Mouse (Mus musculus) adrenal gland, postnatal 25 days (tissue): ENCODE measurements around the gene Slc39a11. TPM values are rescaled to one million over a fixed set of nuclear protein-coding genes. Genes with fewer than 3 reads are reported as not detected.

Source experiments
- DNase-seq: peaks from one replicate; pipeline ENCODE4 v3.0.0; 2021; ENCODE audit warnings: mixed read lengths
- total RNA-seq: library from RNA; stranded (reverse); gene quantifications from 2 replicates; pipeline ENCODE4 v1.2.3, GENCODE M21; 2021

Slc39a11 gene
- total RNA-seq, 1 experiment from 2014 or later, result 26.3 TPM

DNA sequence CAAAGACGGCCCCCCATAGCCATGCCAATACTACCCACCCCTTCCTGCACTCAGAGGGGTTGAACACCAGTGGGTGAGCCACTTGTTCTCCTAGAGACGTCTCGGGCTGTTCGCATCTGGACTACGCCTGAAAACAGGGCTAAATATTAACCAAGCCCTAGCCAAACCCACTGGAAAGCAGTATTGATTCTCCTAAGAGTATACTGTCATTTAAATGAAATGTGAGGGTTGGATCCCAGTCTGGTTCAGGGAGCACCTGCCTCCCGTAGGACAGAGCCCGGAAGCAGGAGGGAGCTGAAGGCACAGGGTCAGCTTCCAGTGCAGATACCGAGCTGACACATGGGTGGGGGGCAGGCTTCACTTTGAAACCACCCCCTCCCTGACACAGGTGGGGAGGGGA is 18.0 kb downstream of the Slc39a11 start:
- DNase-seq, result no peak

GRCm38 (mm10) chr11:113631302-113631701 is 18.6 kb downstream of the Slc39a11 start:
- DNase-seq, result no peak

DNA sequence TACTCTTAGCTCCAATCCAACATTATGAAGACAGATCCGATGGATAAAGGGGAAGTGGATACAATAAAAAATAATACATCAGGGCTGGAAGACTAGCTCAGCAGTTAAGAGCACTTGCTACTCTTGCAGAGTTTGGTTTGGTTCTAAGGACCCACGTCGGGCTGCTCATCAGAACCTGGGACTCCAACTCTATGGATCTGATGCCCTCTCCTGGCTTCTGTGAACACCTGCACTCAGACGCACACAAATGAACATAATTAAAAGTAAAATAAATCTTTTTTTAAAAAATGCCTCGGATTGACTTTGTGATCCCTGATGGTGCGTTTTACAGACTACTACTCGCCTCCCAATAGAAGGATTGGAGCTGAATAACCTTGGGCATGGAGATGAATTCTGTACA is 19.2 kb downstream of the Slc39a11 start:
- DNase-seq, result no peak

DNA sequence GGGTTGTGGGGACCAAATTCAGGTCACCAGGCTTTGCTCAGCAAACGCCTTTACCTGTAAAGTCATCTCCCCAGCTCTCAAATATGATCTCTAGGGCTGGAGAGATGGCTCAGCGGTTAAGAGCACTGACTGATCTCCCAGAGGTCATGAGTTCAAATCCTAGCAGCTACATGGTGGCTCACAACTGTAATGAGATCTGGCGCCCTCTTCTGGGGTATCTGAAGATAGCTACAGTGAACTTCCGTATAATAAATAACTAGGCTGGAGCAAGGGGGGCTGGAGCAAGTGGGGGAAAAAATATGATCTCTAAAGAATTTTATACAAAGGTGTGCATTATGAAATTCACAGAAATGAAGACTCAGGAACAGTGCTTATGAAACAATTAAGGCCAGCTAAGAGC is 22.1 kb downstream of the Slc39a11 start:
- DNase-seq, result no peak

GRCm38 (mm10) chr11:113625437-113625836 is 24.4 kb downstream of the Slc39a11 start:
- no peak for DNase-seq

DNA sequence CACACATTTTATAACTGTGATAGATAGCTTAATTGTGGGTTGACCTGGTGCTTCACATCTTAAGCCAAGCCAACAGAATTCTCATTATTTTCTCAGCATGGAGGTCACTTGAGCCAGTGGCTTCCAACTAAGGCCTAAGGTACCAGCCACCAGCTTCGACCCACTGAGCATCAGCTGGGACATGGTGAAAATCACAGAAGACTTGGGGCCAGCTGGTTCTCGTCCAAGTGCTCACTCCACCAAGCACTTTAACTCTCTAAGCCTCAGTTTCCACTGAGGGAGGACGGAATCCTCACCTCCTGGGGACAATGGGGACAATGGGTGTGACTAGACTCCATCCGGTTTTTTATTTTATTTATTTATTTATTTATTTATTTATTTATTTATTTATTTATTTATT is 27.9 kb downstream of the Slc39a11 start:
- no peak for DNase-seq

- no peak for DNase-seq
Measured at GRCm38 (mm10) chr11:113621001-113621400, 28.9 kb downstream of the Slc39a11 start.

DNA sequence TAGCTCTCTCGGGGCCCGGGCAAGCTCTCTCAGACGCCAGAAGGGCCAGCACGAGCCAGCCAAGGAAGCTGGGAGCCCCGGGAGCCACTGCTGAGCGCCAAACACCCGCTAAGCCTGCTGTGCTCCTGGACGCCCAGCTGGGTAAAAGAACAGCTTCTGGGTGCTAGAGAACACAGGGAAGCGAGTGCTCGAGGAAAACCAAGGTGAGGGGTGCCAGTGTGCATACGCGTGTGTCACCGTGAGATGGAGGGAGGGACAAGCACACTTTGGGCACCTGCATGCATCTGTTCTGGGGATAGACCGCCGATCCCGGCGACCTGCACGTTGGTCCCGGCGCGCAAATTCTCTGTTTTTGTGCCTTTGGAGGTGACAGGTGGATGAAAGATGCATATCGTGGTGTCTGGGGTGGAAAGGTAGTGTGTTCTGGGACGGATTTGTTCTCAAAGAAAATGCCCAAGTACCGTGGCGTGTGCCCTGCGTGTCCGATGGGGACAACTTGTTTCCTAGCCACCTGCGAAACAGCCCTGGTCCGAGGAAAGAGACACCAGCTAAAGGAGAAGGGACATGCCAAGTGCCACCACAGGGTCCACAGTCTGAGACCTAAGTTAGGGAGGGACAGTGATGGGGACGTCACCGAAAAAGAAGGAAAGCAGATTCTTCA is 30.3 kb downstream of the Slc39a11 start:
- DNase-seq, result no peak

DNA sequence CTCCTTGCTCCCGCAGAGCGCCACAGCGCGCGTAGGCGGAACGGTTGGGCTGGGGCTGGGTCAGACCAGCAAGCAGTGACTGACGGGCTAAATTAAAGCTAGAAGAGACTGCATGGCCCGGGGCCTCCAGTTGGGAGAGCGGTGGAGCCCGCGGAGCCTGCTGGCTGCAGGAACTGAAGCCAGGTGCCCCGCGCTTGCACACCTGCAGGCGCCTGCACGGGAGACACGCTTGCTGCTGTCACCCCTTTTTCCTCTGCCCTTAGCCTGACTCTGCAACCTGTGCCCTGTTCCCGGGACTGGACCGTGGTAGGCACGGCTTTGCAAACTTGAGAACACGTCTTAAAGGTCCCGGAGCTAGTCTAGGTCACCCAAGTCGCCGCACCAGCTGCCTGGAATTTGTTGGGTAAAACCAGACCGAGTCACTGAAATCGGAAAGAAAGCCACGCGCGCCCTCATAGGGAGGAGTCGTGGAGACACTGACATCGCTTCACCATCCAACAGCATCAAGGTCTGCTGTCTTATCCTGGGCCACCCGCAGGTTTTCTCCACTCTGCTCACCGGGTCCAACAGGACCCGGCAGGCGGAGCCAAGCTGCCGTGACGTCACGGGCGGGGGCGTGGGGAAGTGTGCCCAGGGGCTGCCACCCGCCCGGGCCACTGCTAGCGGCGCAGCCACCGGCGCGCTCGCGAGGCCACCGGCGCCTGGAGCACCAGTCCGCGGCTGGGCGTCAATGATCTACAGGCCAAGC is 31.0 kb downstream of the Slc39a11 start, which contains the start of gene Sstr2:
TSS of gene Sstr2 (plus strand) at position 671 of the 748 bp plus-strand sequence.
- peak; percentile 84 for DNase-seq

DNA sequence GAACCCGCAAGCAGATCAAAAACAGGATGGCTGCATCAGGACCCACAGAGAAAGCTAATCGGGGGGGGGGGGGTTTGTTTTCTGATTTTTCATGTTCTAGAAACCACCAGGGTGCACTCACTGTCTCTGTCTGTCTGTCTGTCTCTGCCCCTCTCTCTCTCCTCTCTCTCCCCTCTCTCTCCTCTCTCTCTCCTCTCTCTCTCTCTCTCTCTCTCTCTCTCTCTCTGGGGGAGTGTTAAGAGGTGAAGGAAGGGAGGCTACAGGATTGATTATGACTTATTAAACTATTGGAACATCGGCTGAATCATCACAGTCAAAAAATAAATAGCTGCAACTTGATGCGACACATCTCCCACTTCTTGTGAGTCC is 31.6 kb downstream of the Slc39a11 start:
- no peak for DNase-seq

DNA sequence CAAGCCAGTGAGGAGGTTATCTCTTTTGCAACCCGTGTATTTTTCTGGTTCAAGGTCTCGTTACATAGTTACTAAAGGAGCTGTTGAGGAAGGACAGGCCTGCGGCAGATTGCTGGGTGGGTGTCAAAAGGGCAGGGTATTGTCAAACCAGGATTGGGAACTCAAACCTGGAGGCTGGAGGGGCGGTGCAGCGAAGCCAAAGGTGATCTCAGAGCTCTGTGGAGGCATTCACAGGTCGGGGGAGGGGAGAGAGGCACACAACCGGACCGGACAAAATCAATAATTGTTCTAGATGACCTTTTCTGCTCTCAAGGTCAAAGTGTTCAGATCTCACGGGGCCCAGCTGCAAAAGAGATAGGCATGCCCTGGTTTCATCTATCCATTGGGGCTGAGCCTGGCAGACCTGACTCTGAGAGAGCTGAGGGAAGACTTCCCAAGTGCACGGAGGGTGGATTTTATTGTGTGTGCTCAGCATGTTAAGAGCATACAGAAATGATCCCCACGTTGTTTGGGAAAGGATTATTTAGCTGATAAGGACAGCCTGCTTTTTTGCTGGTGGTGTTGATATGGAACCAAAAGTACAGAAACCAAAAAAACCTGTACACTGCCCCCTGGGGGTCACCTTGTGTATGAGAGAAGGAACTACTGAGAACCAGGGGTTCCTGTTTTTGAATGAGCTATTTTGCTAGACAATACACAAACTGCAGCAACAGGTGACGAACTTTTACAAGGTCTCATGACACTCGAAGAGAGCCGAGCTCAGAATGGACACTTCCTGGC is 32.6 kb downstream of the Slc39a11 start:
- DNase-seq, result peak; percentile 69

DNA sequence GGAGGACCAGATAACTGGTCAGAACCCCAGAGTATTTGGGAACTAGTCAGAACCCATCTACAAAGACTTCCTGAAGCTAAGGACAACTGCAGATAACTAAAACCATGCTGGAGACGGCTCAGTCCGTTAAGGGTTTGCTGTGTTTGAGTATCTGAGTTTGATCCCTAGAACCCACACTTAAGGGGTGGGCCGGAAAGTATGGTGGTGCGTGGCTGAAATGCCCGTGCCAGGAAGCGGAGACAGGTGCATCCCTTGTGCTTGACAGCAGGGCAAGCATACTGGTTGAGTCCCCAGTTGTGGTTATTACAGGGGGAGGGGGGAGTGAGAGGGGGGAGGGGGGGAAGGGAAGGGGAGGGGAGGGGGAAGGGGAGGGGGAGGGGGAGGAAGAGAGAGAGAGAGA is 35.4 kb downstream of the Slc39a11 start:
- no peak for DNase-seq

- peak; percentile 67 for DNase-seq
Measured at GRCm38 (mm10) chr11:113611664-113612611, 37.9 kb downstream of the Slc39a11 start.

DNA sequence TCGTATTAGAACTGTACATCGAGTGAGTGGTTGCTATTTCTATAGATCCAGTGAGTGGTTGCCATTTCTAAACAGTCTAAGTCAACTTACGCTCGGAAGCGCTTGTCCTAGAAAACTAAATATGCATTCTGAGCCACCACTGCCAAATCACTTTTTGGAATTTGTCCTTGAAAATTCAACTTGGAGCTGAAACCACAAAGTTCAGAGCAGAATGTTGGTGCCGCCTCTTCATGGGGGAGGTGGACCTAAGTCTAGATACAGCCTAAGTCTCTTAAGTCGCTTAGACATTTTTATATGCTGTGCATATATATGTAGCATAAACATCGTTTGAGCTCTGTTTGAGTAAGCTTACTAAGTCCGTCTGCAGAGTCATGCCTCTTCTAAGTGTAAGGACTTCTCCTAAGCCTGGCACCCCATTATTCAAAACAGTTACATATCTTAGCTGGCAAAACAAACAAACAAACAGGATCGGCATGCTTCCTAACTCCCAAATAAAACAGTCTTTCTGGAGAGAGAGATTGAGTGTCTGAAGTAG is 38.7 kb downstream of the Slc39a11 start:
- no peak for DNase-seq

DNA sequence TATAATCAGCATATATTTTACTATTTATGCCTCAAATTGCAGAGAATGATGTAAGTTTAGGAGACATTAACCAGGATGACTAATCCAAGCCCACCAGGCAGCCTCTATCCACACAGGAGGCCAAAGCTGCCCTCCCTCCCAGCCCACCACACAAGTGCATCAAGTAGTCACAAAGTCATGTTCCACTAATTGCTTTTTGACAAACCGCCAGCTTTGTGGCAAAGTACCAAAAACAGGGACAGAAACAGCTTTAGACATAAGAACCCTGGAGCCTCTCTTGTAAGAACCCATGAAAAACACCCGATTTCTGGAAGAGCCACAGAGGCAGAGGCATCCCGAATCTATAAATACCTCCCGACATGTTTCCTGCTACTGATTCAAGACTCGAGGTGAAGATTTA is 39.6 kb downstream of the Slc39a11 start:
- no peak for DNase-seq

GRCm38 (mm10) chr11:113609581-113609980 is 40.3 kb downstream of the Slc39a11 start:
- DNase-seq, result no peak

GRCm38 (mm10) chr11:113607556-113607955 is 42.3 kb downstream of the Slc39a11 start:
- no peak for DNase-seq

DNA sequence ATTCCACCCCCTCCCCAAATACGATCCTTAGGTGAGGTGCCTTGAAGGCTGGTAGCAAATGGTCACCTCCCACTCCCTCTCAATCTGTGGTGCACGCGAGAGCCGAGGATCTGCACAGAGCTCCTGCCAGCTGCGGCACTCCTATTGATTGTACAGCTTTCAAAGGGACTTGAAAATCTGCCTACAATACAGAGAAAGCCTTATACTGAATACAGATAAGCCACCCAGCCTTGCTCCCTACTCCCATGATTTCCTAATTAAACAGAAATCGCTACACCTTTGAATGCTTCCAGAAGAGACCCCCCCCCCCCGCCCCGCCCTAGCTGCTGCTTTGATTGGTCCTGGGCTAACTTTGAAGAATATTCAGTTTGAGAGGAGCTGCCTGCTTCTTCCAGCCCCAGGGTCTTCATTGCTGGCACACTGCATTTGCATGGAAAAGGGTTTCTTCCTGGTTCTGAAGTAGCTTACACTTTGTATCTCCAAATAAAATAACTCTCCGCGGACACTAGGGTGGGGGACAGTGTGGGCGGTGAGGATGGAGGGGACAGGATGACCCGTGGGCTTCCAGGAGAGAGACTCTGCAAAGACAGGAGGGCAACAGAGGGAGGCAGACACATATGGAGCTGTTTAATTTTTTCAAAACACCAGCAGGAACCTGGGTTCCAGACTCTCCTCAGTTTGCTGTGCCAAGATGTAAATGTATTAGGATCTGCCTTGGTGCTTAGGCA is 48.1 kb downstream of the Slc39a11 start:
- no peak for DNase-seq

DNA sequence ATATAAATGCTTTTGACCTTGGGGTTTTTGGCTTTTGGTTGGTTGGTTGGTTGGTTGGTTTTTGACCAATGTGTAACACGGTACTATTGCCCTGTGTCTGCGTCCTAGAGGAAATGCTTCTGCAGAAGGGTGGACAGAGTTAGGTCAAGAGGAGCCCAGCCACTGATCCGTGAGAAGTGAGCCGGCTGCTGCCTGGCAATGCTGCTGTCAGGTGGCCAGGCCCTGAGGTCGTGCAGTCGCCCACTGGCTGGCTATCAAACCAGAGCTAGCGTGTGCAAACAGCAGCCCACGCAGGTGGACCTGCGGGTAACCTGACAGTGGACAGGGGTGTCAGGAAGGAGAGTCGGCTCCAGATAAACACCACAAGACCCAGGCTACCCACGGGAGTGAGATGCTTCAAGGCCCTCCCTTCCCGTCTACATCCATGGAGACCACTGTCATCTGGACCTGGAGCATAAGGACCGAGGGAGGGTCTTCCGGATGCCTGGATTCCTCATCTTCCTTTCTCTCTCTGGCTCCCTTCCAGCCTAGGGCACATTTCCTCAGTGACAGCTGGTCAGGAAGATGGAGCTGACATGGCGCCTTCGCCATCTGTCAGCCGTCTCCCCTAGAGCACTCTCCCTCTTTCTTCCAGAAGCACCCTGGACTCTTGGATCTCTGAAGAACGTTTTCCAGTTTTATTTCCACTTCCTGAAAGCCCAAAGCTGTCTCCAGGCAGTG is 49.2 kb downstream of the Slc39a11 start:
- no peak for DNase-seq

DNA sequence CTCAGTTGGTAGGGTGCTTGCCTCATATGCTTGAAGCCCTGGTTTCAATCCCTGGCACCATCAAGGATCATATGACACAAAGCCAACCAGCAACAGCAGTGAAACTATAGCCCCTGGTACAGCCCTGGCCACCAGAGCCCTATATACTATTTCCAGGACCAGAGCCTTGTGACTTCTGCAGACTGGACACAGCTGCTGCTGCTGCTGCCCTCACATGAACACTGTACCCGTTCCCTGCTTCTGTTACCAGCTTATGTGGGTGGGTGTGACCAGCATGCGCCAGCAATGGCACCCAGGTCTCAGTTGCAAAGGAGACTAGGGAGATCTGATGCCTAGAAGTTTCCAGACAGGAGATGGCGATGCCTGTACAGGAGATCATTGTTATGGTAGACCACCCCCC is 52.2 kb downstream of the Slc39a11 start:
- DNase-seq, result no peak
